Mouse (Mus musculus): ENCODE measurements at regions not wholly inside any gene's neighbourhood (a gene's known extent, or its start where the extent isn't known, plus 50 kb on each side); places are given as distances from the start of the nearest gene placed in this dataset.

GRCm38 (mm10) chr3:110984987-110985386 is 734.2 kb upstream of the Prmt6 start:
- DNase-seq: no peak

- DNase-seq: peak; percentile 1
Measured at GRCm38 (mm10) chr3:110979301-110979700, 728.5 kb upstream of the Prmt6 start.
